Mouse (Mus musculus) MEL-GATA-1-ER (cell line): ENCODE measurements around the gene Lbx2.

Experiments
- DNase-seq: peaks from one replicate; pipeline ENCODE4 v3.0.0-alpha.2; 2012; ENCODE audit warnings: low read depth; ENCODE audit errors: extremely low read depth

The Lbx2 gene

GRCm38 (mm10) chr6:83132176-83132919 lies 46.2 kb downstream of the Lbx2 start:
- no peak for DNase-seq

GRCm38 (mm10) chr6:83134226-83134625 lies 48.1 kb downstream of the Lbx2 start:
- no peak for DNase-seq

GRCm38 (mm10) chr6:83134951-83135513 lies 48.9 kb downstream of the Lbx2 start, which contains the start of gene Rtkn:
Rtkn (plus strand) TSS chr6:83135463.
- no peak for DNase-seq

DNA sequence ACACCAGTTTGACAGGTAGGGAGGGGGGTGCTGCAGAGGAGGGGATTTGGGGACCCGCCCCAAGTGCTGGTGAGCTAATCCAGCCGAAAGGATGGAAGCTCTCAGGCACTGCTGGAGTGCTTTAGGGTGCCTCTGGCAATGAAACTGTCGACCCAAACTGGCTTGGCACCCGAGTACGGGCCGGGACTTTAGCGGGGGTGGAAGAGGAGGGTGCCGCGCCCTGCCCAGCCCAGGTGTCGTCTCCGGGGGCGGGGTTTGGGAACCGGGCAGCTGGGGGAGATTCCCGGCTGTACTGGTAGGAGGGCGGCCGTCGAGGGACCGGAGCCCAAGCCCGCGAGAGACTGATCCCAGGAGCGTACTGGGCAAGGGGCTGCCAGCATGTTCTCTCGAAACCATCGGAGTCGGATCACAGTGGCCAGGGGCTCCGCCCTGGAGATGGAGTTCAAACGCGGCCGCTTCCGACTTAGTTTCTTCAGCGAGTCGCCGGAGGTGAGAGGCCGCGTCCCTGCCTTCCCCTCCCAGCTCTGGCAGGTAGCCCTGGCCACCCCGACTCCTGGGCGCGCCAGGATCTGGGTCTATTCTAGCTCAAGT lies 49.5 kb downstream of the Lbx2 start:
- DNase-seq, result no peak

DNA sequence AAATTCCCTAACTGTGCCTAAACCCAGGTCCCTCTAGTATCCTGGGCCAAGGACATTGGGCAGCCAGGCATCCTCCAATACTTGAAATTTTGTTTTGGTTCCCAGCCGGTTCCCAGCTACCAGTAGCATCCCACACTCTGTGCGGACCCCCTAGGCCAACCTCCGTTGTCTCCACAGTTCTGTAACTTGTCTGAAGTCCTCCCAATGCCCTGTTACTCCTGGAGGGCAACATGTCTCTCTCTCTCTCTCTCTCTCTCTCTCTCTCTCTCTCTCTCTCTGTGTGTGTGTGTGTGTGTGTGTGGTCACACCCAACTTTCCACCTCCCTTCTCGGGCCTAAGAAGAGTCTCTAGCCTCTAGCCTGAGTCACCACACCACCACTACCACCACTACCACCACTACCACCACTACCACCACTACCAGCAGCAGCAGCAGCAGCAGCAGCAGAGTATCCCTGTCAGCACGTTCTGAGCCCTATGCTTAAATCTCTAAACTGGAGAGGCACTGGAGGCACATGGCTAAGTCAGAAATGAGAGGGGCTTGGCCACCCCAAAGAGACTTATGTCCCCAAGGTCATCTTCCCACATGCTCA lies 50.2 kb downstream of the Lbx2 start:
- no peak for DNase-seq

DNA sequence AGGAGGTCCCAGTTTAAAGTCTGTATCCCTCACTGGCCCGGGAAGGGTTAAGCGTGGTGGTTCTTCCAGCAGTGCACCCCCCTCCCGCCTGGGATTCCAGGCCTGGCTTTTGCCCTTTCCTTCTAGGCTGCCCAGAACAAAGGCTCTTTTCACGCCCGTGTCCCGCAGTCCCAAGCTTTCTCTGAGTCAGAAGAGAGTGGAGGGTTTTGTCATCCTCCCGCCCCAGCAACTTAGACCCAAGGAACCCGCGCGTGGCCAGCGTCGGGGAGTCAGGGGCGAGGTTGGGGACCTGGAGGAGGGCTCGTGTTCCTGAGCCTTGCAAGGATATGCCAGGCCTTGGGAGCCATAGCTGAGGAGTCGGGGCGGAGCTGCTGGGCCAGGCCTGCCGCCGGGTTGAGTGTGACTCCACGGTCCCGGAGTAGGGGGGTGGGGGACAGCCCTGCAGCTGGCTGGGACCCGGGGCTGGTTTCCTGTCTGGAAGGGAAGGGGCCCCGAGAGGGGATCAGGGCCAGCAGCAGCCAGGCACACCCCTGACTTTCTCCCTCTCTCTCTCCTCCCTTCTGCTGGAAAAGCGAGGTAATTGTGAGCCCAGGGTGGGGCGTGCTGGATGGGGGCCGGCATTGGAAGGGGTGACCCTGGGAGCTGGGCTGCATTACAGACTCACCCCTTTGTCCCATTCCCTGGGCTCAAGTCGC lies 50.9 kb downstream of the Lbx2 start:
- no peak for DNase-seq

DNA sequence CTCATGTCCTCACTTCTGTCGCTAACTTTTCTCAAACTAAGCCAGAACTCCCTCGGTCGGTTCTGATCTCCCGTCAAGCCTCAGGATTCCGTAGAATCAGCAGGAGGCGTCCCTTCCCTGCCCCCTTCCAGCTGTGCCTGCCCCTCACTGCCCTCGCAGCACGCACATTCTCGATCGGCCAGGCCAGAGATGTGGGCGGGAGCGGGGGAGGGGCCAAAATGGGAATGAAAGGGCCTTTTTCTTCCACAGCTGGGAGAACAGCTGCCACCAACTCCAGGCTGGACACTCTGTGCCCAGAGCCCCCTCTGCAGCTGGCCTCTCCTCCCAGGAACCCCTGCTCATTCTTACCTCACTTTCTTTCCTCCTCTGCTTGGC lies 51.4 kb downstream of the Lbx2 start:
- no peak for DNase-seq
